Mouse (Mus musculus) kidney, adult 2 months (tissue): Measurements from ENCODE around the gene Cacna1a.

Source experiments
- CTCF ChIP-seq: fragments of 200-500 bp; conservative IDR thresholded peaks from 2 replicates; pipeline ENCODE4 v1.5.1; 2011; ENCODE audit warnings: low read depth, mild to moderate bottlenecking, control low read depth, low read length, moderate library complexity, mixed read lengths; ENCODE audit not compliant: insufficient read depth, insufficient read length
- POLR2A ChIP-seq: fragments of 200-500 bp; IDR thresholded peaks from one replicate; pipeline ENCODE4 v1.6.1; 2011; ENCODE audit warnings: low read depth, low read length, control low read depth

- TF ChIP-seq POLR2A (no peak), CTCF (no peak)
Observed at GRCm38 (mm10) chr8:84684537-84684936, 296.3 kb downstream of the Cacna1a start.
